Mouse (Mus musculus) adrenal gland, postnatal 10 days (tissue): ENCODE data around the gene Ikbip. TPM values are rescaled to one million over a fixed set of nuclear protein-coding genes. Genes with fewer than 3 reads are reported as not detected.

ENCODE experiments used
- total RNA-seq, 2 experiments: library from RNA; stranded (reverse); gene quantifications; 2 replicates each; pipeline ENCODE4 v1.2.3; 2021

Ikbip gene
- total RNA-seq, 2 experiments from 2014 or later = 30.4 to 34.5 TPM

Other genes starting within 250 kb of the Ikbip start
- gene Apaf1, start 170 bp upstream of the Ikbip start, total RNA-seq = 10 to 100 TPM; 13.5 to 14.7 TPM
- 100 to 1,000 TPM; 725 to 758 TPM for gene Slc25a3, start 41.1 kb downstream of the Ikbip start, total RNA-seq
- 100 to 1,000 TPM; 116 to 140 TPM for gene Tmpo, start 98.4 kb downstream of the Ikbip start, total RNA-seq